Mouse (Mus musculus) olfactory bulb, adult 2 months (tissue): ENCODE results near the gene Krtap7-1. TPM values are rescaled to one million over a fixed set of nuclear protein-coding genes. Genes with fewer than 3 reads are reported as not detected.

Experiments used
- H3K27ac ChIP-seq: fragments of 200-500 bp; 2 replicates; pipeline ENCODE4 v1.5.1; 2012; ENCODE audit warnings: low read depth, low read length; ENCODE audit not compliant: insufficient read depth
- H3K4me1 ChIP-seq: fragments of 200-500 bp; 2 replicates; pipeline ENCODE4 v1.6.1; 2012; ENCODE audit warnings: low read length; ENCODE audit not compliant: control insufficient read depth, insufficient read depth
- H3K4me3 ChIP-seq: fragments of 200-500 bp; 2 replicates; pipeline ENCODE4 v1.5.1; 2012; ENCODE audit warnings: mild to moderate bottlenecking, low read depth, low read length, moderate library complexity; ENCODE audit not compliant: insufficient read depth
- CTCF ChIP-seq: fragments of 200-500 bp; IDR thresholded peaks from 2 replicates; pipeline ENCODE4 v1.5.1; 2012; ENCODE audit warnings: low read depth, mild to moderate bottlenecking, low read length, moderate library complexity; ENCODE audit not compliant: insufficient read depth
- POLR2A ChIP-seq: fragments of 200-500 bp; IDR thresholded peaks from 2 replicates; pipeline ENCODE4 v1.6.1; 2012; ENCODE audit warnings: mild to moderate bottlenecking, low read depth, low read length, moderate library complexity; ENCODE audit not compliant: insufficient read depth
- WGBS: fragments of 180-500 bp; shearing (Covaris S2); methylation state at CpG from one replicate; pipeline ENCODE4 v1.1.7; 2018; 5-methylcytosine and 5-hydroxymethylcytosine counted together
- polyA plus RNA-seq: library from polyadenylated mRNA; stranded (reverse); fragments of >200 nt; gene quantifications from 2 replicates; pipeline ENCODE4 v1.2.4, GENCODE M21; 2012; ENCODE audit warnings: low replicate concordance; ENCODE audit not compliant: missing spikeins, insufficient read depth, insufficient read length

Gene Krtap7-1
- not detected in 2 replicates for polyA plus RNA-seq

GRCm38 (mm10) chr16:89508223-89508622 lies at the start of gene Krtap7-1:
Krtap7-1 (minus strand) TSS chr16:89508323.
- Histone ChIP-seq H3K4me3 (no peak within 1 kb of the TSS), H3K27ac (no peak within 1 kb of the TSS), H3K4me1 (no peaks in the 10 kb centered on the region)
- TF ChIP-seq POLR2A (no peak), CTCF (no peak)
- 94% methylated on average over 4 of the region's 4 CpGs for WGBS

DNA sequence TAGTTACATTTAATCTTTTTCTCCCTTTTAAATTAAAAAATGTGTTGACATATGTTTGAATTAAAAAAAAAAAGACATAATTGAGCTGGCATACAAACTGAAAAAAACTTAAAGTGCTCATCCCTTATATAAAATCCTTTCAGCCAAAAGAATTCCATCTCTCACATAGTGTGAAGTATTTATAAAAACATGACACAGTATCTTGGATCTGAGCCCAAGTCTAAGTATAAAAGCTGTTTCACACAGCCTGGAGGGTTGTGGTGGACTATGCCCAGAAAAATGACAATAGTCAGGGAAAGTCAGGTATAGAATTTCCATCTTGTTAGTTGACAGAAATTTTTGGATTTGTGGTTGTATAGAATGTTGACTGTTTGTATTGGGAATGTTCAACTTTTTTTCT lies 42.2 kb upstream of the Krtap7-1 start:
- no peak overlapping the region for H3K4me3 ChIP-seq
- no peaks in the 10 kb centered on the region for H3K4me1 ChIP-seq
- H3K27ac ChIP-seq: no peak overlapping the region
- no peak for TF ChIP-seq CTCF
- no peak for TF ChIP-seq POLR2A

GRCm38 (mm10) chr16:89538031-89538484 lies 29.9 kb upstream of the Krtap7-1 start:
- 65% methylated on average over 5 of the region's 5 CpGs for WGBS
- Histone ChIP-seq H3K4me3 (no peak overlapping the region), H3K4me1 (no peaks in the 10 kb centered on the region), H3K27ac (no peak overlapping the region)
- TF ChIP-seq POLR2A (no peak), CTCF (no peak)

- Histone ChIP-seq H3K4me1 (no peaks in the 10 kb centered on the region), H3K27ac (no peak overlapping the region), H3K4me3 (no peak overlapping the region)
- WGBS: 71% methylated on average over 6 of the region's 6 CpGs
- no peak for TF ChIP-seq CTCF
- TF ChIP-seq POLR2A: no peak
Observed at GRCm38 (mm10) chr16:89537349-89537748, 29.2 kb upstream of the Krtap7-1 start.

- TF ChIP-seq CTCF (no peak), POLR2A (no peak)
- Histone ChIP-seq H3K4me1 (peaks cover 3% of the 10 kb centered on the region), H3K27ac (no peak overlapping the region), H3K4me3 (no peak overlapping the region)
- WGBS: 31% methylated on average over 7 of the region's 7 CpGs
Observed at GRCm38 (mm10) chr16:89530547-89530946, 22.4 kb upstream of the Krtap7-1 start.

- Histone ChIP-seq H3K27ac (no peak overlapping the region), H3K4me3 (no peak overlapping the region), H3K4me1 (peaks cover 3% of the 10 kb centered on the region)
- WGBS: 76% methylated on average over 7 of the region's 7 CpGs
- TF ChIP-seq CTCF (no peak), POLR2A (no peak)
Observed at GRCm38 (mm10) chr16:89529846-89530245, 21.7 kb upstream of the Krtap7-1 start.

DNA sequence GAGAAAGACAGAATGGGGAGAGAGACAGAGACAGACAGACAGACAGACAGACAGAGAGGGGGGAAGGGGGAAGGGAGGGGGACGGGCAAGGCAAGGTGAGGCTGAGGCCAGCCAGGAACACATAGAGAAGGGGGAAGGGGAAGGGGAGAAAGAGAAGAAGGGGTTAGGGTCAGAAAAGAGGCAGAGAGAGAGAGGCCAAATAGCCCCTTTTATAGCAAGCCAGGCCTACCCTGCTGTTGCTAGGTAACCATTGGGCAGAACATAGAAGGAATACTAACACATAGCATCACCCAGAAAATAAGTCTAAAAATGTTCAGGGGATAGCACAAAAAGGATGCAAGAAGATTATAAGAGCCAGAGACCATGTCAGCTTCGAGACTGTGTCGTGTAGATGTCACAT lies 20.3 kb upstream of the Krtap7-1 start:
- WGBS: 54% methylated on average over 3 of the region's 3 CpGs
- no peak overlapping the region for H3K4me3 ChIP-seq
- TF ChIP-seq POLR2A (no peak), CTCF (no peak)
- no peak overlapping the region for H3K27ac ChIP-seq
- peaks cover 3% of the 10 kb centered on the region for H3K4me1 ChIP-seq

DNA sequence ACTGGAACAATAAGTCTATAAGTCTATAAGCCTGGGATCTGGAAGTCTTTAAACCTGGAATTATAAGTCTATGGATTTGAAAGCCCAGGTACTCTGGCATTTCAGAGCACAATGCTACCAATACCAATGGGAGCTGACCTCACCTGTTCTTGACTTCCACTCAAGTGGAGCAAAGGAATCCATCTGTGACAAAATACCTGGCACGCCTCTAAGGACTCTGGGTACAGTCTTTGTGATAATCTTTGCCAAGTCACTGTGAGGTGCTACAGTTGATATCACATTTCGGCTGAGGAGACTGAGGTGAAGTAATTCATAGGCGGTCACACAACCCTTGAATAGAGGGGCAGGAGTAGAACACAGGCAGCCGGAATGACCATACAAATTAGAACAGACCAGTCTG lies 12.9 kb upstream of the Krtap7-1 start:
- Histone ChIP-seq H3K27ac (no peak overlapping the region), H3K4me1 (no peaks in the 10 kb centered on the region; the same call in 1 of the 2 replicates), H3K4me3 (no peak overlapping the region)
- WGBS: 85% methylated on average over 4 of the region's 4 CpGs
- TF ChIP-seq CTCF: no peak
- no peak for TF ChIP-seq POLR2A

- no peak overlapping the region for H3K4me3 ChIP-seq
- TF ChIP-seq CTCF (no peak), POLR2A (no peak)
- 80% methylated on average over 2 of the region's 2 CpGs for WGBS
- no peaks in the 10 kb centered on the region; the same call in 1 of the 2 replicates for H3K4me1 ChIP-seq
- H3K27ac ChIP-seq: no peak overlapping the region
Observed at GRCm38 (mm10) chr16:89520555-89520954, 12.4 kb upstream of the Krtap7-1 start.

DNA sequence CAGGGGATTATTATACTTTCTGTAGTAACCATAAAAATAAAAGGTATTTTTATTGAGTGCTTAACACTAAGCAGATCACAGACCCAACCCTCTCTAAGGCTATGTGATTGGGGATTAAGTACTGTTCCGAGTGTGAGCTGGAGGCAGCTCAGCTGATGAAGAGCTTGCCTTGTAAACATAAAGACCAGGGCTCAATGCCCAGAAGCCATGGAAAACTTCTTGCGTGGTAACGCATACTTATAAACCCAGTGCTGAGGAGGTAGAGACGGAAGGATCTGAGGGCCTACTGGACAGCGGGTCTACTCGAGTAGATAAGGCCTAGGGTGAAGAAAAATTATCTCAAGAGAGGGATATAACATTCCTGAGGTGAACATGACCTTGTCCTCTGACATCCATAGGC lies 12.0 kb upstream of the Krtap7-1 start:
- H3K4me3 ChIP-seq: no peak overlapping the region
- TF ChIP-seq CTCF: no peak
- TF ChIP-seq POLR2A: no peak
- 90% methylated on average over 6 of the region's 6 CpGs for WGBS
- no peak overlapping the region for H3K27ac ChIP-seq
- H3K4me1 ChIP-seq: no peaks in the 10 kb centered on the region; the same call in 1 of the 2 replicates
